Mouse (Mus musculus): ENCODE data around the gene Ache. TPM values are rescaled to one million over a fixed set of nuclear protein-coding genes. Genes with fewer than 3 reads are reported as not detected.
A peak's percentile ranks its signal among the peaks of the same experiment; 100 is the strongest.
"Not testable (repeated sequence)": the region's sequence is repeated elsewhere in the genome, so short reads cannot be mapped to it uniquely, and the experiment has no call there.

Ache gene
- 10.2 and 17.2 TPM in 2 replicates for polyA plus RNA-seq (2015; fragmentation: Nextera tagmentation; extraction: Ambion mirVana)

GRCm38 (mm10) chr5:137287032-137287952 is at the start of gene Ache:
TSS of gene Ache (plus strand) at chr5:137287519.
- peak; percentile 55 for ATAC-seq
- H3K4me1 ChIP-seq (replicated peaks; ENCODE audit: control insufficient read depth, insufficient read depth, low read length) = peaks cover 28% of the 10 kb centered on the region
- H3K9ac ChIP-seq (replicated peaks; ENCODE audit: low read depth, low read length) = peak within 1 kb of the TSS; percentile 52
- H3K27ac ChIP-seq (ENCODE audit: low read length) = peak within 1 kb of the TSS; percentile 44; the same call in 1 of the 2 replicates
- H3K4me2 ChIP-seq (ENCODE audit: low read length) = peak within 1 kb of the TSS; percentile 96
- 0% methylated on average over 40 of the region's 40 CpGs for WGBS
- no peaks in the 10 kb centered on the region for H3K36me3 ChIP-seq (ENCODE audit: control insufficient read depth, insufficient read depth)
- H3K27me3 ChIP-seq (replicated peaks; ENCODE audit: control insufficient read depth, insufficient read depth, low read length) = peaks cover 21% of the 10 kb centered on the region
- H3K9me3 ChIP-seq (ENCODE audit: control insufficient read depth, low read length) = no peaks in the 10 kb centered on the region
- peak within 1 kb of the TSS; percentile 55 for H3K4me3 ChIP-seq (replicated peaks; ENCODE audit: low read length)

- H3K27ac ChIP-seq (ENCODE audit: low read length) = no peak overlapping the region
- H3K9ac ChIP-seq (replicated peaks; ENCODE audit: low read depth, low read length) = no peak overlapping the region
- H3K4me2 ChIP-seq (ENCODE audit: low read length) = no peak overlapping the region
- no peaks in the 10 kb centered on the region for H3K9me3 ChIP-seq (ENCODE audit: control insufficient read depth, low read length)
- no peaks in the 10 kb centered on the region for H3K36me3 ChIP-seq (ENCODE audit: control insufficient read depth, insufficient read depth)
- H3K27me3 ChIP-seq (replicated peaks; ENCODE audit: control insufficient read depth, insufficient read depth, low read length) = no peaks in the 10 kb centered on the region
- no peak for ATAC-seq
- no peak overlapping the region for H3K4me3 ChIP-seq (replicated peaks; ENCODE audit: low read length)
- 87% methylated on average over 14 of the region's 14 CpGs for WGBS
- no peaks in the 10 kb centered on the region for H3K4me1 ChIP-seq (replicated peaks; ENCODE audit: control insufficient read depth, insufficient read depth, low read length)
Measured at GRCm38 (mm10) chr5:137263897-137264720, 23.2 kb upstream of the Ache start.

GRCm38 (mm10) chr5:137264787-137265186 is 22.5 kb upstream of the Ache start:
- Histone ChIP-seq H3K27me3 (replicated peaks; ENCODE audit: control insufficient read depth, insufficient read depth, low read length) (no peaks in the 10 kb centered on the region), H3K9me3 (ENCODE audit: control insufficient read depth, low read length) (no peaks in the 10 kb centered on the region), H3K36me3 (ENCODE audit: control insufficient read depth, insufficient read depth) (no peaks in the 10 kb centered on the region), H3K9ac (replicated peaks; ENCODE audit: low read depth, low read length) (no peak overlapping the region), H3K27ac (ENCODE audit: low read length) (no peak overlapping the region), H3K4me3 (replicated peaks; ENCODE audit: low read length) (no peak overlapping the region), H3K4me1 (replicated peaks; ENCODE audit: control insufficient read depth, insufficient read depth, low read length) (no peaks in the 10 kb centered on the region), H3K4me2 (ENCODE audit: low read length) (no peak overlapping the region)
- WGBS = 90% methylated on average over 11 of the region's 11 CpGs
- no peak for ATAC-seq

- Histone ChIP-seq H3K4me2 (ENCODE audit: low read length) (no peak overlapping the region), H3K4me1 (replicated peaks; ENCODE audit: control insufficient read depth, insufficient read depth, low read length) (no peaks in the 10 kb centered on the region), H3K27ac (ENCODE audit: low read length) (no peak overlapping the region), H3K36me3 (ENCODE audit: control insufficient read depth, insufficient read depth) (no peaks in the 10 kb centered on the region), H3K9me3 (ENCODE audit: control insufficient read depth, low read length) (no peaks in the 10 kb centered on the region), H3K4me3 (replicated peaks; ENCODE audit: low read length) (no peak overlapping the region), H3K9ac (replicated peaks; ENCODE audit: low read depth, low read length) (peak overlapping the region; percentile 9; the same call in 1 of the 2 replicates), H3K27me3 (replicated peaks; ENCODE audit: control insufficient read depth, insufficient read depth, low read length) (no peaks in the 10 kb centered on the region)
- ATAC-seq = no peak
- 29% methylated on average over 7 of the region's 18 CpGs for WGBS
Measured at GRCm38 (mm10) chr5:137268131-137268910, 19.0 kb upstream of the Ache start.

GRCm38 (mm10) chr5:137277360-137278342 is 9.7 kb upstream of the Ache start:
- no peaks in the 10 kb centered on the region for H3K27me3 ChIP-seq (replicated peaks; ENCODE audit: control insufficient read depth, insufficient read depth, low read length)
- no peak for ATAC-seq
- no peaks in the 10 kb centered on the region for H3K36me3 ChIP-seq (ENCODE audit: control insufficient read depth, insufficient read depth)
- H3K4me2 ChIP-seq (ENCODE audit: low read length) = no peak overlapping the region
- H3K4me3 ChIP-seq (replicated peaks; ENCODE audit: low read length) = no peak overlapping the region
- WGBS = 50% methylated on average over 18 of the region's 18 CpGs
- H3K4me1 ChIP-seq (replicated peaks; ENCODE audit: control insufficient read depth, insufficient read depth, low read length) = no peaks in the 10 kb centered on the region
- no peak overlapping the region for H3K9ac ChIP-seq (replicated peaks; ENCODE audit: low read depth, low read length)
- no peak overlapping the region for H3K27ac ChIP-seq (ENCODE audit: low read length)
- H3K9me3 ChIP-seq (ENCODE audit: control insufficient read depth, low read length) = no peaks in the 10 kb centered on the region

GRCm38 (mm10) chr5:137284411-137284810 is 2.9 kb upstream of the Ache start:
- not testable (repeated sequence) for H3K27me3 ChIP-seq (replicated peaks; ENCODE audit: control insufficient read depth, insufficient read depth, low read length); ATAC-seq; H3K4me3 ChIP-seq (replicated peaks; ENCODE audit: low read length); H3K27ac ChIP-seq (ENCODE audit: low read length); H3K9ac ChIP-seq (replicated peaks; ENCODE audit: low read depth, low read length); H3K9me3 ChIP-seq (ENCODE audit: control insufficient read depth, low read length); H3K4me2 ChIP-seq (ENCODE audit: low read length); H3K36me3 ChIP-seq (ENCODE audit: control insufficient read depth, insufficient read depth)
- WGBS = 91% methylated on average over 4 of the region's 6 CpGs
- H3K4me1 ChIP-seq (replicated peaks; ENCODE audit: control insufficient read depth, insufficient read depth, low read length) = peaks cover 28% of the 10 kb centered on the region

- no peak overlapping the region for H3K9ac ChIP-seq (replicated peaks; ENCODE audit: low read depth, low read length)
- peaks cover 16% of the 10 kb centered on the region for H3K27me3 ChIP-seq (replicated peaks; ENCODE audit: control insufficient read depth, insufficient read depth, low read length)
- ATAC-seq = no peak
- H3K4me1 ChIP-seq (replicated peaks; ENCODE audit: control insufficient read depth, insufficient read depth, low read length) = peaks cover 28% of the 10 kb centered on the region
- no peak overlapping the region for H3K27ac ChIP-seq (ENCODE audit: low read length)
- no peak overlapping the region for H3K4me2 ChIP-seq (ENCODE audit: low read length)
- H3K36me3 ChIP-seq (ENCODE audit: control insufficient read depth, insufficient read depth) = no peaks in the 10 kb centered on the region
- H3K9me3 ChIP-seq (ENCODE audit: control insufficient read depth, low read length) = no peaks in the 10 kb centered on the region
- H3K4me3 ChIP-seq (replicated peaks; ENCODE audit: low read length) = no peak overlapping the region
- WGBS = 64% methylated on average over 5 of the region's 5 CpGs
Measured at GRCm38 (mm10) chr5:137285045-137285444, 2.3 kb upstream of the Ache start.

GRCm38 (mm10) chr5:137285986-137286385 is 1.3 kb upstream of the Ache start:
- ATAC-seq = no peak
- Histone ChIP-seq H3K4me3 (replicated peaks; ENCODE audit: low read length) (no peak overlapping the region), H3K9ac (replicated peaks; ENCODE audit: low read depth, low read length) (no peak overlapping the region), H3K27me3 (replicated peaks; ENCODE audit: control insufficient read depth, insufficient read depth, low read length) (peaks cover 21% of the 10 kb centered on the region), H3K4me2 (ENCODE audit: low read length) (no peak overlapping the region), H3K36me3 (ENCODE audit: control insufficient read depth, insufficient read depth) (no peaks in the 10 kb centered on the region), H3K9me3 (ENCODE audit: control insufficient read depth, low read length) (no peaks in the 10 kb centered on the region), H3K27ac (ENCODE audit: low read length) (no peak overlapping the region), H3K4me1 (replicated peaks; ENCODE audit: control insufficient read depth, insufficient read depth, low read length) (peaks cover 28% of the 10 kb centered on the region)
- WGBS = 68% methylated on average over 7 of the region's 7 CpGs
